Mouse (Mus musculus) frontal cortex, adult (tissue): ENCODE data around the gene Mup13.
"Not testable (repeated sequence)": the region's sequence is repeated elsewhere in the genome, so short reads cannot be mapped to it uniquely, and the experiment has no call there.

Source experiments
- ATAC-seq: cut with Nextera tagmentation; 2 replicates; pipeline ENCODE4 v1.9.2; 2017; ENCODE audit warnings: mild to moderate bottlenecking, moderate library complexity, mixed read lengths; ENCODE audit not compliant: low TSS enrichment

Mup13 gene

GRCm38 (mm10) chr4:61228186-61228585, at the start of gene Mup13:
Gene Mup13, minus strand, starts transcription at chr4:61228286.
- not testable (repeated sequence) for ATAC-seq
